Mouse (Mus musculus) bone marrow, adult 2 months (tissue): ENCODE data around the gene 1190005I06Rik. TPM values are rescaled to one million over a fixed set of nuclear protein-coding genes. Genes with fewer than 3 reads are reported as not detected.
A peak's percentile ranks its signal among the peaks of the same experiment; 100 is the strongest.

Experiments
- H3K27ac ChIP-seq: fragments of 200-500 bp; 2 replicates; pipeline ENCODE4 v1.5.1; 2012; ENCODE audit warnings: low read depth, mild to moderate bottlenecking, control low read depth, inconsistent platforms, low read length; ENCODE audit not compliant: control insufficient read depth, poor library complexity, insufficient read depth
- H3K4me1 ChIP-seq: fragments of 200-500 bp; 2 replicates; pipeline ENCODE4 v1.6.1; 2011; ENCODE audit warnings: low read length; ENCODE audit not compliant: control insufficient read depth, insufficient read depth
- H3K4me3 ChIP-seq: fragments of 200-500 bp; replicated peaks from 2 replicates; pipeline ENCODE3; 2011; ENCODE audit warnings: mild to moderate bottlenecking, low read depth, low read length, control low read depth; ENCODE audit not compliant: control insufficient read depth
- CTCF ChIP-seq: fragments of 200-500 bp; IDR thresholded peaks from 2 replicates; pipeline ENCODE4 v1.5.1; 2011; ENCODE audit warnings: low read length, control low read depth; ENCODE audit not compliant: control insufficient read depth, insufficient read depth
- POLR2A ChIP-seq: fragments of 200-500 bp; IDR thresholded peaks from 2 replicates; pipeline ENCODE4 v1.6.1; 2011; ENCODE audit warnings: low read depth, mild to moderate bottlenecking, control low read depth, low read length, borderline replicate concordance; ENCODE audit not compliant: control insufficient read depth
- WGBS: fragments of 180-500 bp; shearing (Covaris S2); methylation state at CpG from one replicate; pipeline ENCODE4 v1.1.7; 2018; 5-methylcytosine and 5-hydroxymethylcytosine counted together
- polyA plus RNA-seq: library from polyadenylated mRNA; stranded (reverse); fragments of >200 nt; gene quantifications from 2 replicates; pipeline ENCODE4 v1.2.4, GENCODE M21; 2011; ENCODE audit warnings: low replicate concordance; ENCODE audit not compliant: missing spikeins, insufficient read depth, insufficient read length

The 1190005I06Rik gene
- polyA plus RNA-seq, 1 experiment, result not detected

- no peak for TF ChIP-seq CTCF
- no peak for TF ChIP-seq POLR2A
- Histone ChIP-seq H3K4me1 (no peaks in the 10 kb centered on the region; the same call in 1 of the 2 replicates), H3K27ac (no peak overlapping the region), H3K4me3 (no peak overlapping the region)
- 94% methylated on average over 7 of the region's 7 CpGs for WGBS
Observed at GRCm38 (mm10) chr8:120673298-120673697, 25.9 kb upstream of the 1190005I06Rik start.

- no peak overlapping the region for H3K27ac ChIP-seq
- no peak for TF ChIP-seq CTCF
- TF ChIP-seq POLR2A, result no peak
- no peak overlapping the region for H3K4me3 ChIP-seq
- 92% methylated on average over 16 of the region's 16 CpGs for WGBS
- no peaks in the 10 kb centered on the region; the same call in 1 of the 2 replicates for H3K4me1 ChIP-seq
Observed at GRCm38 (mm10) chr8:120672626-120673229, 25.3 kb upstream of the 1190005I06Rik start.

- Histone ChIP-seq H3K4me1 (peaks cover 3% of the 10 kb centered on the region; the same call in 1 of the 2 replicates), H3K4me3 (no peak overlapping the region), H3K27ac (no peak overlapping the region)
- TF ChIP-seq CTCF (no peak), POLR2A (no peak)
- 84% methylated on average over 6 of the region's 6 CpGs for WGBS
Observed at GRCm38 (mm10) chr8:120671775-120672174, 24.3 kb upstream of the 1190005I06Rik start.

- H3K4me3 ChIP-seq, result peak within 1 kb of the TSS; percentile 84
- TF ChIP-seq CTCF (no peak), POLR2A (no peak)
- peak within 1 kb of the TSS; percentile 92 for H3K27ac ChIP-seq
- peaks cover 5% of the 10 kb centered on the region; the same call in 1 of the 2 replicates for H3K4me1 ChIP-seq
- under 1% methylated on average over 51 of the region's 51 CpGs for WGBS
Observed at GRCm38 (mm10) chr8:120668374-120668905, 21.0 kb upstream of the 1190005I06Rik start, which contains the start of gene Emc8. Emc8 (minus strand) TSS chr8:120668573.

GRCm38 (mm10) chr8:120667561-120668373 lies 20.3 kb upstream of the 1190005I06Rik start, which contains the start of the genes Gm27021 and Cox4i1:
Gm27021 (minus strand) TSS chr8:120668079.
Cox4i1 (plus strand) TSS chr8:120668222.
- under 1% methylated on average over 103 of the region's 105 CpGs for WGBS
- Histone ChIP-seq H3K4me1 (peaks cover 5% of the 10 kb centered on the region; the same call in 1 of the 2 replicates), H3K27ac (peak within 1 kb of the TSS; percentile 92), H3K4me3 (peak within 1 kb of the TSS; percentile 84)
- TF ChIP-seq POLR2A (peak; percentile 81), CTCF (no peak)

- no peak for TF ChIP-seq POLR2A
- Histone ChIP-seq H3K27ac (no peak overlapping the region), H3K4me3 (peak overlapping the region; percentile 84), H3K4me1 (peaks cover 5% of the 10 kb centered on the region; the same call in 1 of the 2 replicates)
- 14% methylated on average over 17 of the region's 17 CpGs for WGBS
Observed at GRCm38 (mm10) chr8:120666807-120667470, 19.5 kb upstream of the 1190005I06Rik start.

- Histone ChIP-seq H3K4me3 (no peak overlapping the region), H3K4me1 (peaks cover 5% of the 10 kb centered on the region; the same call in 1 of the 2 replicates), H3K27ac (no peak overlapping the region)
- TF ChIP-seq POLR2A, result no peak
- no peak for TF ChIP-seq CTCF
- 76% methylated on average over 3 of the region's 3 CpGs for WGBS
Observed at GRCm38 (mm10) chr8:120665726-120666455, 18.5 kb upstream of the 1190005I06Rik start.
